13 mouse cellular contexts compared by ENCODE assay signal in genomic region chr8:36365945-36366344, GRCm38 (mm10).
DNase-seq lines count a peak whose midpoint lies in the region; ATAC-seq and TF ChIP-seq lines count a peak whose summit lies in the region.
"Had no signal": no experiment of that assay in that cellular context is flagged by ENCODE, and none has a peak within 500 bp of the region (broad histone marks: within the 10 kb centered on the region; RNA-seq: fewer than 3 reads in every experiment).

No protein-coding gene starts in this region.

- in situ Hi-C loops in CH12.LX (cut with MboI; ENCODE audit: low pct_ligation_motif_present, low pct_unique_long_range_greater_than_20kb, low sequenced_read_pairs): loop anchor here (10.0 kb wide), 1 partner anchor 149 kb away; no protein-coding TSS in a partner anchor

- H3K36me3 ChIP-seq in forebrain, embryonic 10.5 days (replicated peaks): no peaks in the 10 kb centered on the region
- H3K36me3 ChIP-seq in forebrain, embryonic 14.5 days (ENCODE audit: control insufficient read depth, insufficient read depth, low read length): no peaks in the 10 kb centered on the region
- no peaks in the 10 kb centered on the region for H3K36me3 ChIP-seq in kidney, embryonic 14.5 days (ENCODE audit: control insufficient read depth, insufficient read depth, low read length)
- H3K36me3 ChIP-seq in CH12.LX (replicated peaks in 1 of 2; ENCODE audit: control insufficient read depth in 1 of 2, insufficient read depth in 1 of 2, low read length in 1 of 2): no peaks in the 10 kb centered on the region
- H3K36me3 ChIP-seq: forebrain, embryonic 15.5 days had no signal

- ATAC-seq in forebrain, embryonic 14.5 days: no peak
- ATAC-seq in kidney, embryonic 14.5 days (ENCODE audit: low FRiP score, low TSS enrichment): no peak
- ATAC-seq: forebrain, embryonic 15.5 days had no signal

- no peaks in the 10 kb centered on the region for H3K4me1 ChIP-seq in forebrain, embryonic 10.5 days
- H3K4me1 ChIP-seq in forebrain, embryonic 14.5 days (ENCODE audit: control insufficient read depth, insufficient read depth, low read length): peaks cover 4% of the 10 kb centered on the region; the same call in 1 of the 2 replicates
- H3K4me1 ChIP-seq in kidney, embryonic 14.5 days (ENCODE audit: control insufficient read depth, insufficient read depth, low read length): no peaks in the 10 kb centered on the region
- H3K4me1 ChIP-seq in CH12.LX (ENCODE audit: control insufficient read depth in 1 of 2, insufficient read depth in 2 of 2): no peaks in the 10 kb centered on the region
- H3K4me1 ChIP-seq in cerebellum, adult 2 months (ENCODE audit: control insufficient read depth, insufficient read depth, low read length): no peaks in the 10 kb centered on the region

- H3K9ac ChIP-seq in forebrain, embryonic 14.5 days (ENCODE audit: low read length): no peak overlapping the region
- H3K9ac ChIP-seq in kidney, embryonic 14.5 days (ENCODE audit: low read depth, low read length): no peak overlapping the region
- H3K9ac ChIP-seq in CH12.LX (ENCODE audit: insufficient read depth, low read depth): no peak overlapping the region
- H3K9ac ChIP-seq: forebrain, embryonic 15.5 days; liver, embryonic 14.5 days had no signal

- no peak overlapping the region for H3K4me3 ChIP-seq in forebrain, embryonic 10.5 days
- H3K4me3 ChIP-seq in forebrain, embryonic 14.5 days (ENCODE audit: low read depth, low read length): no peak overlapping the region
- H3K4me3 ChIP-seq in kidney, embryonic 14.5 days (ENCODE audit: low read length): no peak overlapping the region
- H3K4me3 ChIP-seq in CH12.LX (replicated peaks in 1 of 3; ENCODE audit: low read depth in 2 of 3, low read length in 2 of 3, poor library complexity in 1 of 3): no peak overlapping the region
- H3K4me3 ChIP-seq in cerebellum, adult 2 months (replicated peaks; ENCODE audit: insufficient read depth, low read depth, low read length): no peak overlapping the region
- H3K4me3 ChIP-seq: forebrain, embryonic 15.5 days had no signal

- no peak overlapping the region for H3K4me2 ChIP-seq in forebrain, embryonic 14.5 days (ENCODE audit: low read length)
- H3K4me2 ChIP-seq in kidney, embryonic 14.5 days (replicated peaks; ENCODE audit: low read depth, low read length): no peak overlapping the region
- H3K4me2 ChIP-seq in CH12.LX (ENCODE audit: insufficient read depth, low read depth, poor library complexity, severe bottlenecking): no peak overlapping the region
- H3K4me2 ChIP-seq: forebrain, embryonic 15.5 days had no signal

- peak; percentile 26 for TF ChIP-seq RAD21 in CH12.LX (IDR thresholded peaks at IDR 0.05; ENCODE audit: low read depth, low read length)

- TF ChIP-seq EP300 in CH12.LX (IDR thresholded peaks at IDR 0.05; ENCODE audit: low read length): no peak

- peak in 1 of 2 experiments; percentile 45; a peak in 2 of 4 replicates for TF ChIP-seq CTCF in CH12.LX (conservative IDR thresholded peaks at IDR 0.05 in 1 of 2, IDR thresholded peaks at IDR 0.05 in 1 of 2; ENCODE audit: low read depth in 2 of 2, low read length in 2 of 2)
- peak; percentile 72; the same call in 1 of the 2 replicates for TF ChIP-seq CTCF in cerebellum, adult 2 months (IDR thresholded peaks at IDR 0.05; ENCODE audit: borderline replicate concordance, insufficient read depth, low read depth, low read length)

- TF ChIP-seq POLR2A in CH12.LX (IDR thresholded peaks at IDR 0.05; ENCODE audit: low read depth, low read length): no peak
- no peak for TF ChIP-seq POLR2A in cerebellum, adult 2 months (IDR thresholded peaks at IDR 0.05; ENCODE audit: borderline replicate concordance, insufficient read depth, low read length)

- no peaks in the 10 kb centered on the region for H3K79me2 ChIP-seq in CH12.LX (replicated peaks; ENCODE audit: control insufficient read depth, extremely low read depth, insufficient read depth, poor library complexity, severe bottlenecking)

- DNase-seq in forebrain, embryonic 10.5 days (ENCODE audit: extremely low spot score, low spot score): peak; percentile 8
- no peak for DNase-seq in forebrain, embryonic 14.5 days (ENCODE audit: low spot score)
- peak; percentile 49 for DNase-seq in kidney, postnatal 10 days
- DNase-seq in CH12.LX (ENCODE audit: extremely low read depth): no peak
- peak; percentile 59 to 62 for DNase-seq in cerebellum, adult 2 months
- no peak for DNase-seq in ovary, postnatal 14 days (ENCODE audit: low spot score)
- no peak for DNase-seq in right cerebral cortex, adult 18-20 months
- DNase-seq: B cell, adult 2 months; retina, postnatal 1 day; thymus, postnatal 14 days had no signal

- no peaks in the 10 kb centered on the region for H3K9me3 ChIP-seq in forebrain, embryonic 10.5 days
- no peaks in the 10 kb centered on the region for H3K9me3 ChIP-seq in forebrain, embryonic 14.5 days (replicated peaks; ENCODE audit: control insufficient read depth, low read length)
- H3K9me3 ChIP-seq in kidney, embryonic 14.5 days (ENCODE audit: control insufficient read depth, low read length): no peaks in the 10 kb centered on the region
- no peaks in the 10 kb centered on the region for H3K9me3 ChIP-seq in CH12.LX (replicated peaks; ENCODE audit: low read length)
- H3K9me3 ChIP-seq: forebrain, embryonic 15.5 days had no signal

- no peak overlapping the region for H3K27ac ChIP-seq in forebrain, embryonic 10.5 days
- no peak overlapping the region for H3K27ac ChIP-seq in forebrain, embryonic 14.5 days (ENCODE audit: low read depth, low read length)
- H3K27ac ChIP-seq in kidney, embryonic 14.5 days (ENCODE audit: low read depth, low read length): no peak overlapping the region
- no peak overlapping the region for H3K27ac ChIP-seq in CH12.LX (ENCODE audit: insufficient read depth, low read depth)
- no peak overlapping the region for H3K27ac ChIP-seq in cerebellum, adult 2 months (ENCODE audit: insufficient read depth, low read length)
- H3K27ac ChIP-seq: forebrain, embryonic 15.5 days; liver, embryonic 14.5 days had no signal

- dilution Hi-C loops in CH12.LX (cut with MboI; ENCODE audit: extremely low pct_ligation_motif_present, extremely low pct_unique_long_range_greater_than_20kb, low sequenced_read_pairs): no loop called here

- WGBS in forebrain, embryonic 10.5 days: 80% methylated on average over 2 of the region's 2 CpGs
- 76% methylated on average over 2 of the region's 2 CpGs for WGBS in forebrain, embryonic 14.5 days
- 77% methylated on average over 2 of the region's 2 CpGs for WGBS in kidney, embryonic 14.5 days
- WGBS in cerebellum, adult 2 months: 71% methylated on average over 2 of the region's 2 CpGs

- no peaks in the 10 kb centered on the region for H3K27me3 ChIP-seq in forebrain, embryonic 10.5 days (ENCODE audit: poor library complexity, severe bottlenecking)
- no peaks in the 10 kb centered on the region for H3K27me3 ChIP-seq in forebrain, embryonic 14.5 days (replicated peaks; ENCODE audit: control insufficient read depth, insufficient read depth, low read length)
- no peaks in the 10 kb centered on the region for H3K27me3 ChIP-seq in kidney, embryonic 14.5 days (ENCODE audit: control insufficient read depth, insufficient read depth, low read length)
- no peaks in the 10 kb centered on the region for H3K27me3 ChIP-seq in CH12.LX (replicated peaks)
- H3K27me3 ChIP-seq in cerebellum, adult 2 months (ENCODE audit: control insufficient read depth, insufficient read depth, low read length): no peaks in the 10 kb centered on the region
- H3K27me3 ChIP-seq: forebrain, embryonic 15.5 days had no signal

TF ChIP-seq in CH12.LX, 34 proteins besides CTCF, POLR2A, EP300 and RAD21:
- peak; percentile 5; the same call in 1 of the 2 replicates for TF ChIP-seq SMC3 (IDR thresholded peaks at IDR 0.05; ENCODE audit: low read depth, low read length)
- no peak for TF ChIP-seq USF2 (conservative IDR thresholded peaks at IDR 0.05; ENCODE audit: low read depth, low read length)

Comparison
In these comparisons a context has a peak if more than half of its experiments do, and no peak if none do; other contexts are left out.
1. DNase-seq: peak in forebrain, embryonic 10.5 days (single experiment), kidney, postnatal 10 days (single experiment) and cerebellum, adult 2 months (2 of 2); none in forebrain, embryonic 14.5 days (single experiment), CH12.LX (single experiment), ovary, postnatal 14 days (single experiment) and right cerebral cortex, adult 18-20 months (single experiment).